Mouse (Mus musculus): ENCODE measurements around the gene Card6. TPM values are rescaled to one million over a fixed set of nuclear protein-coding genes. Genes with fewer than 3 reads are reported as not detected.

The Card6 gene
- polyA plus RNA-seq, 1 experiment: 1.8 TPM

GRCm38 (mm10) chr15:5116270-5117030 is 8.1 kb upstream of the Card6 start, which contains the start of gene Rpl37:
Gene Rpl37, plus strand, starts transcription at chr15:5116645.
- H3K4me3 ChIP-seq (ENCODE audit: insufficient read depth, low read length): peak within 1 kb of the TSS; percentile 97
- no peaks in the 10 kb centered on the region for H3K4me1 ChIP-seq (ENCODE audit: control insufficient read depth, insufficient read depth, low read length)
- TF ChIP-seq CTCF (IDR thresholded peaks at IDR 0.05; ENCODE audit: borderline replicate concordance, insufficient read depth, low read length) (0 out of 2 replicates have a peak, but pooled peaks have one; percentile 32), POLR2A (IDR thresholded peaks at IDR 0.05; ENCODE audit: low read depth, low read length) (peak; percentile 72)

GRCm38 (mm10) chr15:5115173-5115572 is 6.8 kb upstream of the Card6 start:
- Histone ChIP-seq H3K4me3 (ENCODE audit: insufficient read depth, low read length) (peak overlapping the region; percentile 30), H3K27ac (ENCODE audit: insufficient read depth, low read length) (peak overlapping the region; percentile 83), H3K4me1 (ENCODE audit: control insufficient read depth, insufficient read depth, low read length) (no peaks in the 10 kb centered on the region)
- TF ChIP-seq CTCF (IDR thresholded peaks at IDR 0.05; ENCODE audit: borderline replicate concordance, insufficient read depth, low read length) (no peak), POLR2A (IDR thresholded peaks at IDR 0.05; ENCODE audit: low read depth, low read length) (no peak)

More at GRCm38 (mm10) chr15:5116270-5117030, 8.1 kb upstream of the Card6 start, which contains the start of gene Rpl37:
- peak within 1 kb of the TSS; percentile 83 for H3K27ac ChIP-seq (ENCODE audit: insufficient read depth, low read length)

GRCm38 (mm10) chr15:5112651-5113050 is 4.3 kb upstream of the Card6 start:
- H3K27ac ChIP-seq (ENCODE audit: insufficient read depth, low read length): no peak overlapping the region
- TF ChIP-seq POLR2A (IDR thresholded peaks at IDR 0.05; ENCODE audit: low read depth, low read length): no peak
- no peak for TF ChIP-seq CTCF (IDR thresholded peaks at IDR 0.05; ENCODE audit: borderline replicate concordance, insufficient read depth, low read length)
- no peak overlapping the region for H3K4me3 ChIP-seq (ENCODE audit: insufficient read depth, low read length)
- no peaks in the 10 kb centered on the region for H3K4me1 ChIP-seq (ENCODE audit: control insufficient read depth, insufficient read depth, low read length)

GRCm38 (mm10) chr15:5108655-5109040 is 309 bp upstream of the Card6 start:
- Histone ChIP-seq H3K4me1 (ENCODE audit: control insufficient read depth, insufficient read depth, low read length) (no peaks in the 10 kb centered on the region), H3K4me3 (ENCODE audit: insufficient read depth, low read length) (no peak overlapping the region), H3K27ac (ENCODE audit: insufficient read depth, low read length) (no peak overlapping the region)
- TF ChIP-seq CTCF (IDR thresholded peaks at IDR 0.05; ENCODE audit: borderline replicate concordance, insufficient read depth, low read length) (no peak), POLR2A (IDR thresholded peaks at IDR 0.05; ENCODE audit: low read depth, low read length) (no peak)

- no peak for TF ChIP-seq POLR2A (IDR thresholded peaks at IDR 0.05; ENCODE audit: low read depth, low read length)
- no peak for TF ChIP-seq CTCF (IDR thresholded peaks at IDR 0.05; ENCODE audit: borderline replicate concordance, insufficient read depth, low read length)
- no peak overlapping the region for H3K4me3 ChIP-seq (ENCODE audit: insufficient read depth, low read length)
- H3K4me1 ChIP-seq (ENCODE audit: control insufficient read depth, insufficient read depth, low read length): no peaks in the 10 kb centered on the region
- H3K27ac ChIP-seq (ENCODE audit: insufficient read depth, low read length): no peak overlapping the region
Measured at GRCm38 (mm10) chr15:5106293-5106692, 2.0 kb downstream of the Card6 start.

GRCm38 (mm10) chr15:5105891-5106290 is 2.4 kb downstream of the Card6 start:
- no peak for TF ChIP-seq CTCF (IDR thresholded peaks at IDR 0.05; ENCODE audit: borderline replicate concordance, insufficient read depth, low read length)
- no peak for TF ChIP-seq POLR2A (IDR thresholded peaks at IDR 0.05; ENCODE audit: low read depth, low read length)
- no peak overlapping the region for H3K4me3 ChIP-seq (ENCODE audit: insufficient read depth, low read length)
- H3K27ac ChIP-seq (ENCODE audit: insufficient read depth, low read length): no peak overlapping the region
- no peaks in the 10 kb centered on the region for H3K4me1 ChIP-seq (ENCODE audit: control insufficient read depth, insufficient read depth, low read length)

GRCm38 (mm10) chr15:5102312-5102711 is 6.0 kb downstream of the Card6 start:
- H3K27ac ChIP-seq (ENCODE audit: insufficient read depth, low read length): no peak overlapping the region
- H3K4me3 ChIP-seq (ENCODE audit: insufficient read depth, low read length): no peak overlapping the region
- TF ChIP-seq CTCF (IDR thresholded peaks at IDR 0.05; ENCODE audit: borderline replicate concordance, insufficient read depth, low read length) (no peak), POLR2A (IDR thresholded peaks at IDR 0.05; ENCODE audit: low read depth, low read length) (no peak)
- no peaks in the 10 kb centered on the region for H3K4me1 ChIP-seq (ENCODE audit: control insufficient read depth, insufficient read depth, low read length)

- H3K4me1 ChIP-seq (ENCODE audit: control insufficient read depth, insufficient read depth, low read length): no peaks in the 10 kb centered on the region
- H3K27ac ChIP-seq (ENCODE audit: insufficient read depth, low read length): no peak overlapping the region
- TF ChIP-seq CTCF (IDR thresholded peaks at IDR 0.05; ENCODE audit: borderline replicate concordance, insufficient read depth, low read length) (no peak), POLR2A (IDR thresholded peaks at IDR 0.05; ENCODE audit: low read depth, low read length) (no peak)
- H3K4me3 ChIP-seq (ENCODE audit: insufficient read depth, low read length): no peak overlapping the region
Measured at GRCm38 (mm10) chr15:5097376-5097775, 11.0 kb downstream of the Card6 start.

GRCm38 (mm10) chr15:5095534-5096301 is 12.6 kb downstream of the Card6 start:
- TF ChIP-seq POLR2A (IDR thresholded peaks at IDR 0.05; ENCODE audit: low read depth, low read length): no peak
- TF ChIP-seq CTCF (IDR thresholded peaks at IDR 0.05; ENCODE audit: borderline replicate concordance, insufficient read depth, low read length): no peak
- H3K4me1 ChIP-seq (ENCODE audit: control insufficient read depth, insufficient read depth, low read length): no peaks in the 10 kb centered on the region
- H3K27ac ChIP-seq (ENCODE audit: insufficient read depth, low read length): no peak overlapping the region
- no peak overlapping the region for H3K4me3 ChIP-seq (ENCODE audit: insufficient read depth, low read length)

- TF ChIP-seq POLR2A (IDR thresholded peaks at IDR 0.05; ENCODE audit: low read depth, low read length): no peak
- no peak for TF ChIP-seq CTCF (IDR thresholded peaks at IDR 0.05; ENCODE audit: borderline replicate concordance, insufficient read depth, low read length)
- Histone ChIP-seq H3K4me1 (ENCODE audit: control insufficient read depth, insufficient read depth, low read length) (no peaks in the 10 kb centered on the region; the same call in 1 of the 2 replicates), H3K27ac (ENCODE audit: insufficient read depth, low read length) (no peak overlapping the region), H3K4me3 (ENCODE audit: insufficient read depth, low read length) (no peak overlapping the region)
Measured at GRCm38 (mm10) chr15:5090131-5090530, 18.2 kb downstream of the Card6 start.
